Mouse (Mus musculus) B cell, adult 2 months (primary cell): ENCODE data around the gene AI597479.

Source experiments
- DNase-seq, 2 experiments: peaks; one replicate each; pipeline ENCODE4 v3.0.0; 2022

AI597479 gene

DNA sequence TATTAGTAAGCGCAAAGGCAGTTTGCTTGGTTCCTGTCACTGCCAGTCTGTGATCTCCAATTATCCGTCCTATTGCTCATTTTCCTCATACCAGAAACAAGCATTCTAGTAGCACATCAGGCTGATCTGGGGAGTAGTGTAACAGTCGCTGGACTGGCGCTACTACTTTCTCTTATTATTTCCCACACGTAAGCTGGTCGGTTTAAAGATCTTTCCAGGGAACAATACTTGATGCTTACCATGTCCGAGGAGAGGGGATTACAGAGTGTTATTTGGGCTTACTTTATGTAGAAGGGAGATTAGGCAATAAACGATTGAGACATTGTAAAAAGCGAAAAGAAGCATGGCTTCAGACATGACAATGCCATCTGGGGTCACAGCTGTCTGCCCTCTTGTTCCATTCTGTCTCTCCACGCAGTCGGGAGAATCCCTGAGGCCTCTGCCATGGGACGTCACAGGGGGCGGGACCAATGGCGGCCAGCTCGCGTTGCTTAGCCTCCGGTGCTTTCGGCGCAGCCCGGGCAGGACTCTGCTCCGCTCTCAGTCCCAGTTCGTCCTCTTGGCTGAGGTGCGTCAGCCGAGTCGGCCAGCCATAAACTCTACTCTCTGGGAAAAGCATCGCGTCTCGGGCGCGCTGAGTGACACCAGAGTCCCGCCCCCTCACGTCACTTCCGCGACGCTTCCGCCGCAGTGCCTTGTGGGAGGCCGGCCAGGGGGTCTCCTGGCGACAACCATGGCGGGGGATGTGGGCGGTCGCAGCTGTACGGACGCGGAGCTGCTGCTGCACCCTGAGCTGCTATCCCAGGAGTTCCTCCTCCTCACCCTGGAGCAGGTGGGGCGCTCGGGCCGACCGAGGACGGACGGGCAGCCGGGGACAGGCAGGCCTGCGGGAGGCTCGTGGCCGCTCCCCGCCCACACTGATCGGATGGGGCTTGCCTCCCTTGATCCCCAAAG lies at the start of gene AI597479, which contains the start of gene Tgfbrap1:
TSS of gene AI597479 (plus strand) at position 680 of the 954 bp plus-strand sequence.
TSS of gene Tgfbrap1 (minus strand) at position 607 of the 954 bp plus-strand sequence.
- peak; percentile 95 to 97 for DNase-seq

DNA sequence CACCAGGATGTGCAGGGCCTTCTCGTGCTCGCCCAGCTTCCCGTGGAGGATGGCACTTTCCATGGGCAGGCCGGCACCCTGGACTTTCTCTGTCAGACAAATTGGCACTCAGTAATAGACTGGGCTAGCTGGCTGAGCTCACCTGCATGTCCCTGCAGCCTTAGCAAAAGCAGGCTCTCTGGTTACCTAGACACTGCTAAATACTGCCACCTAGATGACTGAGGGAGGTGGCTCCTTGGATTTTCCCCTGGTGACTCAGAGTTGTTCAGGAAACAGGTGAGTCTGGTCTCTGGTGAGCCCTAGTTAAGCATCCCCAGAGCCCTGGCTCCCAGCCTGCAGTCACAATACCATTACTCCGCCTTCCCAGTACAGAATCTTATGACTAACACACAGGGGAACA lies 46.6 kb upstream of the AI597479 start:
- DNase-seq, result no peak

DNA sequence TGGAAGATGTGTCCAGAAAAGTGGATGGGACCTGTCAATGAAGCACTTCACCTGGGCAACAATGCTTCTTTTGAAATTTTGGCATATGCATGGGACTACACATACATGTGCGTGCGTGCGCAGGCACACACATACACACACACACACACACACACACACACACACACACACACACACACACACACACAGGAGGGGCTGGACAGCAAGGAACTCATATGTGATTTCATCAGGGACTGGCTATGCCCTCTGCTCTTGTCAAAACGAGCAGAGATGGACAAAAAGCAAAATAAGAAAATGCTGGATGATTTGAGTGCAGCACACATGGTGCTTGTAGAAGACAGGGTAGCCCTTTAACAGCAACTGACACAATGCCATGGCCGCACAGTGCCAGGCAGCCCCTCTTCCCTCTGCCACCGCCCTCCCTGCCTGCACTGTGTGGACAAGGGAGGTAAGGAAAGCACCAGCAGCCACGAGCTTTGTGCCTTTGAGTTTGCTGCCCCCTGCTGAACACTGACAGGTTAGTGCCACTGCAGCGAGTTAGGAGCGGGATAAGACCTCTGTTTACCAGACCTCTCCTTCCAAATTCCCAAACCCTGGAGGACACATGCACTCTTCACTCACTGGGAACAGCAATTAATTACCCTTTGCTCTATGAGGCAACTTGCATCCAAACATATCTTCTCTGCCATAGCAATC lies 32.7 kb upstream of the AI597479 start:
- DNase-seq, result peak; percentile 14 to 29

DNA sequence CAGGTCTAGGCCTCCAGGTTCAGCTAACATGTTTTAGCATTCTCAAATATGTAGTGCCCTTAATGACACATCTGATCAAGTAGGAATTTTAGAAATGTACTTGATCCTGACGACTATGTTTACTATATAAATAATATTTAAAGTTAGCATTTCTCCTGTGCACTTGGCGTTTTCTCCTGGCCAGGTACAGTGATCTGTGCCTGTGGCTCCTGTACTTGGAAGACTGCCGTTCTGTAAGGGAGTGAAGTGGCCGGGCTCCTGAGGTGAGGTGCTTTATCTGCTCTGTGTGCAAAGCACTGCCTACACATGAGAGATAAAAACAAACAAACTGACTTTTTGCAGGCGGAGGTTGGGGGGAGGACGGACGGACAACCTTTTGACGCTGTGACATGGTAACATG lies 31.9 kb upstream of the AI597479 start:
- DNase-seq, result no peak

DNA sequence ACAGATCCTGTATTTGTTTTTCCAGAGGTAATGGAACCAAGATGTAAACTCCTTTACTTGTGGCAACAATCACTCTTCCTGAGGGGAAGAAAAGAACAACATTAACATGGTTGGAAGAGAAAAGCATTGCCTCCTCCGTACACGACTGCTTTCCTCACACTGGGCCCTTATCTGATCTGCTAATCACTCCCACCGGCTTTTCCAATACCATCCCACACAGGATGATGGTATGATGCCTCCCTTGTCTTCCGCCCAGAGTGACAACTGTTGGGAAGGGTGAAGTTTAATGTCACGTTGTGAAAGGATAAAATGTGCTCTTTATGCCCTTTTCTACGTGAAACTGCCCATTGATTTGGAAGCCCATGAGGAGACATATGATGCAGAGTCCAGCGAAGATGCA lies 31.0 kb upstream of the AI597479 start:
- DNase-seq, result no peak

DNA sequence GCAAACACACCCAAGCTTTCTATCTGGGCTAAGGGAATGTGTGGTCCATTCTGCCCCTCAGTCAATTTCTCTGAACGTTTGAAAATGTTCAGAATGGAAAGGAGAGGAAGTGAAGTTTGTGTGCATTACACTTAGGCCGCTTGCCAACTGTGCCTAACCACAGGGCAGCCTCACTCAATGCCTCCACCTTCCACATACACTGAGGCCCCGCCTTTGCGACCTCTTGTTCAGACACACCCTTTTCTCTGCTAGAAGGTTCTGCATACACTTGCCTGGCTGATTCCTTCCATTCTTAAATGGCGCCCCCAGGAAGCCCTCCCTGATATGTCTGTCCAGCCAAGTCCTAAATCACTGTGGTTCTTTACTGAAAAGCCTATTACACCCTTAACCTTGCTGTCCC lies 27.8 kb upstream of the AI597479 start:
- no peak for DNase-seq

DNA sequence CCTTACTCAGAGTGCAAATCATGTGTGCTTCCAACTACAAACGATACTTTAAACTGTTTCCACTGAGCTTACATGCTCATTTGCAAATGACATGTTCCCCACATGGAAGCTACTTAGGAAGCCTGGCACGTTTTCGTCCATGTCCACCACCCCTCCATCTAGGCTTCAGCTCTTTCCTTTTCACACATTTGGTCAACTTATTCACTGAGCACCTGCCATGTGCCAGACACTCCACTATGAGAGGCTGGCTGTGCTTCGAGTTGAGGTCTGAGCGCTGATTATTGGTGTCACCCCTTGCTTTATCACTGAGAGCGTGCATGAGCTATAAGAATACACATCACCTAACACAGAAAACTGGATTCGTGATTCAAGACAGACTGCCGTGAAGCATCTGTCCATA lies 26.5 kb upstream of the AI597479 start:
- DNase-seq, result no peak

DNA sequence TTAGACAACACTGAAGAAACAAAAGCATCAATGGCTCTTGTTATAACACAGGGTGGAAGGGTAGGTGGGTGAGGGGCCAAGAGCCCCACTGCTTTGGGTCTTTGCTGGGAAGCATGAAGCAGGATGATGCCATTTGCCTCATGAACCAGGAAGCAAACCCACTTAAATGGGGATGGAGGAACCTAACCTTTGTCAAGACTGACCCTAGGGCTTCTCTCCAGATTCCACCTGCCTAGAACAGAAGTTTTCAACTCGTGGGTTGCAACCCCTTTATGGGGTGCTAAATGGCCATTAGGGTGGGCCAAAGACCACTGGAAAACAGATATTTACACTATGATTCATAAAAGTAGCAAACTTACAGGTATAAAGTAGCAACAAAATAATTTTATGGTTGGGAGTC lies 25.9 kb upstream of the AI597479 start:
- no peak for DNase-seq

DNA sequence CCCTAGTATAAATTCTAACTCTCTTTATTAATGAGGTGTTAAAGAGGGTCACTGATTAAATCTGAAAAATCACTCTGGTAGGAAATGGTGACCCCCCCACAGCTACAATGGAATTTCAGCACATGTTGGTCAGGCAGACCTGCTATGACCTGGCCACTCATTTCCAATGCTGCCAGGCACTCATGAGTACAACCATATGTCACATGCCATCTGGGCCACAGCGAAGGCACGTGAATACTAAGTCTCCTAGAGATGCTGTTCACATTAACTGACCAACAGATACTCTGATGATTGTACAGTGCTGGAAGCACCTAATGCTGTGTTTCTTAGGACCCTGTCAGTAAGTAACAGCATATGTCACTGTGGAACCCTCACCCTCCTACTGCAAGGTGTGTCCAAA lies 23.7 kb upstream of the AI597479 start:
- DNase-seq, result no peak

DNA sequence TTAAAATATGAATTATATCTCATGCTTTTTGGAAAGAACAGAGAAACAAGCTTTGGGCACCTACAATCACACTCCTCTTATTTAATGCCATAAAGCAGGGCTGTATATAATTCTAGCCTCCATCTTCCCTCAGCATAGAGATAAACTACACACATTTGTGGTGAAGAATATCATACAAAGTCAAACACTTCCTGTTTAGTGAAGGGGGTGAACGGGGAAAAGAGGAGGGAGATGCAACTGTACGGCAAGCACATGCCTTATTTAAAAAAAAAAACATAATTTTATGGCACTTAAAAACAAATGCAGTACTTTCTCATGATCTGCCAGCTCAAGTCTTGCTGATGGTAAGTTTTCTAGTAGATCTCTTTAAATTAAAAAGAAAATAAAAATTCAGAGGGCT lies 20.4 kb upstream of the AI597479 start:
- no peak for DNase-seq

DNA sequence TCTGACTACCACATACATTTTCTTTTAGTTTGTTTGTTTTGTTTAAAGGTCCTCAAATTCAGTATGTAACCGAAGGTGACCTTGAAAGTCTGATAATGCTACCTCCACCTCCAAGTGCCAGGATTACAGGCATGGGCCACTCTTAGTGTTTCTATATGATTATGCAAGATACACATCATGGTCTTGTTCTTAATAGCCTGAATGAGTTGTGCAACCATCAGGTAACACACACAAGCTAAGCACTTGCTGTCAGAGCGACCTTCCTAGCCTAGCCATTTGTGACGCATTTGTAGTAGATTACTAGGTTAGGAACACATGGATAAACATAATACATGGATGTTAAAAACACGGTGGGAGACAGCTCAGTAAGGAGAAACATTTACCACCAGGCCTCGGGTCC lies 15.6 kb upstream of the AI597479 start:
- no peak for DNase-seq

DNA sequence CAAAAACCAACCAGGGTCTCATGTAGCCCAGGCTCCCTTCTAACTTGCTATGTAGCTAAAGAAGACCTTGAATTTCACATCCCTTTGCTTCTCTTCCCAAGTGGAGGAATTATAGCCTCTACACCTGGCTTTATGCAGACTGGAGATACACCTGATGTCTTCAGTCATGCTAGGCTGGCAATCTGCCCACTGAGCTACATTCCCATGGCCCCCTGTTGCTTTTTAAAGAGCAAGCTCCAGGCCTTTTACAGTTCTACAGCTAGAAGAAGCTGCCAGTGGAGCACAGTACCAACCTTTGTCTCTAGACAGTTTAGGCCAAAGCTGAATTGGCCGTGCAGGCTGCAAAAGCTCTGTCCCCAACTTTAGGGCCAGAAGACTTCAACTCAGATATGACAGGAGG lies 8.1 kb upstream of the AI597479 start:
- DNase-seq, result no peak

DNA sequence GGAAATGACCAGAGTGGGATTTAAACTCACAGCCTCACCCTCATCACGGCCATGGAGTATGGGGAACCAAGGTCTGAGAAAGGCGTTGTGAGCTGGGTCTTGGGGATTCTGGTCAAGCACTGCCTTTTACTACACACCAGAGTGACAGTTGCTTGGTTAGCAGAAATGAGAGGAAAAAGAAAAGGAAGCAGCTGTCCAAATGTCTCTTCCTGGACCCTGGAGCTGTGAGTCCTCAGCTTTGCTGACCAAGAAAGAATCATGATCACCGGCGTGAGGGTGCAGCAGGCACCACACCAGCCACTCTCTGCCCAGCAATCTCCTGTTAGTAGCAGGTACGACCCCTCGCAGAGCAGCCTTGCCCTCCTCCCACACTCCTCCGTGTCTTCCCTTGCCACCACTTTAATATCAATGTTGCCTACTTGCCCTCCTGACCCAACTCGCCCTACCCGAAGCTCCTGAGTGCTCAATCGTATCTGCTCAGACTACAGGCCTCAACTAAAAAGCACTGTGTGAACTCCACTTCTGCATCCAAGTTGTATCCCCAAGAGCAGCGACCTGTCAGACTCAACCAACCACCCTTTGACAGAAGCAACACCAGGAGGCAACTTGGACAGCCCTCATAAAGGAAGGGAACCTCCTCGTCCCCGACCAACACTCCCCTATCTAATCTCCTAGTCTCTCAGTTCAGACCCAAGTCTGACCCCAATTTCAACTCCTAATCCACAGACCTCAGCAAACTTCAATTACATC lies 7.0 kb upstream of the AI597479 start:
- DNase-seq, result peak in 1 of 2 experiments; percentile 10

DNA sequence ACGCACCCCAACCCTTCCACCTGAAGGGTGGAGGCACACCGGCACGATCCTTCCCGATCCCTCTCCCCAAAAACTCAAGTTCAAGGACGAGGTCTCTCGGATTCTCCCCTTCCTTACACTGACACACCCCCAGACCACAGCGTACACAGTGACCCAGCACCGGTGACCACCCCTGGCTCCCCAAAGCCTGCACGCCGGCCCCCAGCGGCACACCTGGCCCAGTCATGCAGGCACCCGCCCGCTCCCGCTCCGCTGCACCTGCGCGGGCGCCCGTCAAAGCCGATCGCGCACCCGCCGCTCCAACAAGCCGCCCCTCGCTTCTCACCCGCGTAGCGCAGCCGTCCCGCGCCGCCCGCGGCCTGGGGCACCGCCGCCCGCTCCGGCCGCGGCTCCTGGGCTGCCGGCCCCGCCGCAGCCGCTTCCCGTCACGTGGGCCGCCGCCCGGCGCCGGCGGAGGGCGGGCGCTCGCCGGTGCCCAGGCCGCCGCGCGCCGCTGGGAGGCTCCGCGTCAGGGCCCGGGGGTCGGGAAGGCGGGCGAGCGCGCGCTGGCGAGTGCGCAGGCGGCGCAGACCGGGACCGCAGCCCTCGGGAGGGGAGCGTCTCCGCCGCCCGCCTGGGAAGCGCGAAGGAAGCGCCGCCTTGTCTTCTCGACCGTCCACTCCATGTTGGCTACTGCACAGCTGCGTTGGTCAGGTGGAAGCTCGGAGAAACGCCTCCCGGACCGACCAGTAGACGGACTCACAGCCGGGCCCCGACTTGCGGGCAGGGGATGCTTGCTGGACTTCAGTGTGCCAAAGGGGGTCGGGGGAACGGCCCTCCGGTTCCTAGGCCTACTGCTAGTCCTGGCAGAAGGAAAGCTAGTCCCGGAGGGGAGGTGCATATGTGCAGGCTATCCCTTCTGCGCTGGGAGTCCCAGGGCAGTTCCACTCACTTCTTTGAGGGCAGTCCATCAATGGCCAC lies 6.2 kb upstream of the AI597479 start:
- peak; percentile 57 to 70 for DNase-seq

DNA sequence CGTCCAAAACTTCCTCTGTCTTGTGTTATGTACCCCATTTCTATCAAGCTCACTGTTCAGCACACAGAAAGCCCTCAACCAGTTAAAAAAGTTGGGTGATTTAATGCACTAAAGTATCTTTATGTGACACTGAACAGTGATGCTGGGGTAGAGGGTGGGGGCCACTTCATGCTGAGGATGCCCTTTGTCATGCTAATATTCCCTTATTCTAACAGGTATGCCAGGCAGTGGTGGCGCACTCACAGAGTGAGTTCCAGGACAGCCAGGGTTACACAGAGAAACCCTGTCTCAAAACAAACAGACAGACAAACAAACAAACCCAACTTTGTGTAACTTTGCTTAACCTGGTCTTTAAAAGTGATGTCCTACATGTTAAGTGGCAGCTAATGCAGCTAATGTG lies 4.3 kb upstream of the AI597479 start:
- no peak for DNase-seq

DNA sequence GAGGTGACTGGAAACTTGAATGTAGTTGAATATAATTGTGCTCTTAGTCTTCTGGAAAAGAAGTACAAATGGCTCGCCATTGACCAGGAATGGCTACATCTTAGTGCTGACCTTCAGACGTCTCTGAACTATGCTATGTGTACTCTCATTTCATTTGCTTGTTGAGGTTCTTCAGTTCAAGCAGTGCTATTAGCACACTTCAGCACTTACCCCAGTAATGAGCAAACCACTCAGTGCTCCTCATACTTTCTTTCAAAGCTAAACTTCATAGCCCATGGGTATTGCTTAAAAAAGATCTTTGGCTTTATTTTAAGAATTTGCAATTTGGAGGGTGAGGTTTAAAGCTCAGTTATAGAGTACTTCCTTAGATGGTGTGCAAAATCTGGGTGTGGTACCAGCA lies 10.2 kb downstream of the AI597479 start:
- DNase-seq, result no peak

DNA sequence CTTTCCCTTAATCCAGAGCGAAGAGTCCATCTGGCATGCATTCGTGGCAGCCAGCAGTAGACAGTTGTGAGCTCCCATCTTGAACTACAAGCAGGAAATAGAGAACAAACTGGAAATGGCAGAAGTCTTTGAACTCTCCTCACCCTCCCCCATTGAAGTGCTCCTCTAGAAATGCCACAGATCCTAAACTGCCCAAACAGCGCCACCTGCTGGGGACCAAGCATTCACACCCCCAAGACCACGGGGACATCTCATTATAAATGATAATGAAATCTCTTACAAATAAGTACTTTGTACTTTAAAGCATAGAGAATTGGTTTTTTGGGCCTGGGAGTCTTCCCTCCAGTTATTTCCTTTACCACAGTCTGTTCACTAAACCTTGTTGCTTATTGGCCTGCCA lies 12.0 kb downstream of the AI597479 start:
- DNase-seq, result peak; percentile 82 to 83

DNA sequence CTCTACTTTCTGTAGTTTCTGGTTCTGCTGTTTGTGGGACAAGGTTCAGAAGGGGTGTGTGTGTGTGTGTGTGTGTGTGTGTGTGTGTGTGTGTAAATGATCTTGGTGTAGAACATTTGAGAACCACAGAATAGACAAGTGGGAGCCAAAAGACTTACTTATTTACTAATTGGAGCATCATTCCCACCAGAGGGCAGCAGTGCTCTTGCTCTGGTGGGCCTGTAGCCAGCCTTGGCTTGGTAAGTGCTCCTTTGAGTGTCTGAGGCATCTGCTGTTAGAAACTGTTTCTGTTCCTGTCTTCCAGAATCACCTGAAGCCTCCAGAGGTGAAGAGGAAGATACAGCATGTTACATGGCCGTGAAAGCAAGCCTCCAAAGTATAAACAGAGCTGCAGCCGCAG lies 14.4 kb downstream of the AI597479 start:
- DNase-seq, result peak; percentile 39

DNA sequence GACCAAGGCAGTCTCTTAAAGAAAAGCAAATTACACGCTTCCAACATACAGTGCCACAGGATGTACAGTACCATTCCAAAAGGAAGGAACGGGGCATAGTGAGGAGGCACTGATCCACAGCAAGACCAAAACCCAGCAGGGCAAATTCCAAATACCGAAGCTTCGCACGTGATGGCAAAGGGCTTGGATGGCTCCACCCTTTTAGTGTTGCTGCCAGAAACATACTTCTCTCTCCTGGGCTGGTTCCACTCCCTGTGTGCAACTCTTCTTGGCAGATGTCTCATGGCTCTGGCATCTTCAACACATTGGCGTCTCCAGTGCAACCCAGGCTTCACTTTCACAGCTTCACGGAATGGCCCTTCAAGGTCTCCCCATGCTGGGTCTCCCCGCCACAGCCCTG lies 18.9 kb downstream of the AI597479 start:
- no peak for DNase-seq

DNA sequence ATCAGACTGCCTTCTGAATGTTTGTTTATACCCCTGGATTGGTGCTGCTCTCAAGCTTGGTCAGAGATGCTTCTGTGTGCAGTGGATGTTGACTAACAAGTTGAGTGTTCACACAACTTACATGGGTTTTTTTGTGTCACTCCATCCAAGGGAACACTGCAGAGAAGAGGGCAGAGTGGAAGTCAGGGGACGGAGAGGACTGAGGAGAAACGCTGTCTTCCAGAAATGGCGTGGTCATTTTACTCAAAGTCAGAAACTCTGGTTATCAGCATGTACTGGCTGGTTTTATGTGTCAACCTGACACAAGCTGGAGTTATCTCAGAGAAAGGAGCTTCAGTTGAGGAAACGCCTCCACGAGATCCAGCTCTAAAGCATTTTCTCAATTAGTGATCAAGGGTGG lies 22.4 kb downstream of the AI597479 start:
- no peak for DNase-seq

DNA sequence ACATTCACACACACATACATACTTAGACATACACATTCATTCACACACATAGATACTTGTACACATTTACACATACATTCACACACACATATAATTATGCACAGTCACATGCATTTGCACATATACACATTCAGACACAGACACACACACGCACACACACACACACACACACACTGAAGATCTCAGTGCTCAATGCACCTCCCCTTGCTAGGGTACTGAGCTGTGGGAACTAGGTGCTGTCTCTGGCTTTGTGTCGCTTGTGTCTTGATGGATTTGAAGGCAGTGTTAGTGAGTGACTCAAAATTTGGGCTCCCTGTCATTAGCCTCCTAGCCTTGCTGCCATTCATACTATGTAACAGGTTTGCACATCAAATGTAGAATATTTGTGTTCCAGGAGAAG lies 24.1 kb downstream of the AI597479 start:
- no peak for DNase-seq

DNA sequence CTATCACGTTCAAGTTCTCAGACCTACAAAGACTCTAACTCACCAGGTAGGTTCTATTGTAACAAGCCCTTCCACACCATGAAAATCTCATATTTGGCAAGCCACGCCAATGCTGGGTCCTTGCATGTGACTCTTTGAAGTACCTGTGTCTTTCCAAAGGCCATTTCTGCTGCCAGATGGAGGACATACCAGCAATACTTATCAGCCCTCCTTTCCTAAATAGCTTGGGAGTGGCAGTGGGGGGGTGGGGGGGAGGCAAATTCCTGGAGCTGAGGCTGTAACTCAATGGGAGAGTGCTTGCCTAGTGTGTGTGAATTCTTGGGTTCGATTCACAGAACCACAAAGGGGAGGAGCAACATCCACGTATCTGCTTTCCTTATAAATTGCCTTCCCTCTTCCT lies 26.2 kb downstream of the AI597479 start:
- DNase-seq, result no peak
